Mouse (Mus musculus): ENCODE measurements around the gene Ccdc85b. TPM values are rescaled to one million over a fixed set of nuclear protein-coding genes. Genes with fewer than 3 reads are reported as not detected.
A peak's percentile ranks its signal among the peaks of the same experiment; 100 is the strongest.

Gene Ccdc85b
- polyA plus RNA-seq, 1 experiment from 2014 or later: 7.8 TPM

DNA sequence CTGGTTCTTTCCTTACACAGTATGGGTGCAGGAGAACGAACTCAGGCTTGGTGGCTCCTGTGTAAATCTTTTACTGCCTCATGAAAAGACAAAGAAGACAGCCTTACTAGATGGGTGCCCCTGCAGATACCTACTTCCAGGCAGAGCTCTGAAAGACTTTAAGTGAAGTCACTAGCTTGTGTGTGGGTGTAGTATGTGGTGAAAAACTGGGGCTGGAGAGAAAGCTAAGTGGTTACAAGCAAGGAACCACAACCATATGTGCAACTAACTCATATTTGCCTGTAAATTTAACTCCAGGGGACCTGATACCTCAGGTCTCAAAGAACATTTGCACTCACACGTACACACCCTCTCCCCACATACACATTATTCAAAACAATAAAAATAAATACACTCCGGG lies 2.2 kb upstream of the Ccdc85b start:
- Histone ChIP-seq H3K27ac (ENCODE audit: low read length) (no peak overlapping the region), H3K9me3 (ENCODE audit: low read length) (no peaks in the 10 kb centered on the region), H3K36me3 (ENCODE audit: insufficient read depth, low read length) (peaks cover 21% of the 10 kb centered on the region; the same call in 1 of the 2 replicates), H3K27me3 (ENCODE audit: insufficient read depth, low read length) (no peaks in the 10 kb centered on the region), H3K4me3 (ENCODE audit: low read length) (peak overlapping the region; percentile 79), H3K4me2 (replicated peaks; ENCODE audit: low read depth, low read length) (peak overlapping the region; percentile 94), H3K4me1 (ENCODE audit: insufficient read depth, low read length) (peaks cover 38% of the 10 kb centered on the region), H3K9ac (replicated peaks; ENCODE audit: low read length) (peak overlapping the region; percentile 86)
- WGBS: 27% methylated on average over 3 of the region's 3 CpGs
- no peak for ATAC-seq (ENCODE audit: low FRiP score, low TSS enrichment)

- Histone ChIP-seq H3K27me3 (ENCODE audit: insufficient read depth, low read length) (no peaks in the 10 kb centered on the region), H3K4me3 (ENCODE audit: low read length) (no peak overlapping the region), H3K9ac (replicated peaks; ENCODE audit: low read length) (no peak overlapping the region), H3K27ac (ENCODE audit: low read length) (no peak overlapping the region), H3K9me3 (ENCODE audit: low read length) (no peaks in the 10 kb centered on the region), H3K4me2 (replicated peaks; ENCODE audit: low read depth, low read length) (no peak overlapping the region), H3K36me3 (ENCODE audit: insufficient read depth, low read length) (peaks cover 14% of the 10 kb centered on the region; the same call in 1 of the 2 replicates), H3K4me1 (ENCODE audit: insufficient read depth, low read length) (peaks cover 35% of the 10 kb centered on the region)
- 75% methylated on average over 7 of the region's 7 CpGs for WGBS
- no peak for ATAC-seq (ENCODE audit: low FRiP score, low TSS enrichment)
Measured at GRCm38 (mm10) chr19:5459019-5459418, 1.3 kb upstream of the Ccdc85b start.

DNA sequence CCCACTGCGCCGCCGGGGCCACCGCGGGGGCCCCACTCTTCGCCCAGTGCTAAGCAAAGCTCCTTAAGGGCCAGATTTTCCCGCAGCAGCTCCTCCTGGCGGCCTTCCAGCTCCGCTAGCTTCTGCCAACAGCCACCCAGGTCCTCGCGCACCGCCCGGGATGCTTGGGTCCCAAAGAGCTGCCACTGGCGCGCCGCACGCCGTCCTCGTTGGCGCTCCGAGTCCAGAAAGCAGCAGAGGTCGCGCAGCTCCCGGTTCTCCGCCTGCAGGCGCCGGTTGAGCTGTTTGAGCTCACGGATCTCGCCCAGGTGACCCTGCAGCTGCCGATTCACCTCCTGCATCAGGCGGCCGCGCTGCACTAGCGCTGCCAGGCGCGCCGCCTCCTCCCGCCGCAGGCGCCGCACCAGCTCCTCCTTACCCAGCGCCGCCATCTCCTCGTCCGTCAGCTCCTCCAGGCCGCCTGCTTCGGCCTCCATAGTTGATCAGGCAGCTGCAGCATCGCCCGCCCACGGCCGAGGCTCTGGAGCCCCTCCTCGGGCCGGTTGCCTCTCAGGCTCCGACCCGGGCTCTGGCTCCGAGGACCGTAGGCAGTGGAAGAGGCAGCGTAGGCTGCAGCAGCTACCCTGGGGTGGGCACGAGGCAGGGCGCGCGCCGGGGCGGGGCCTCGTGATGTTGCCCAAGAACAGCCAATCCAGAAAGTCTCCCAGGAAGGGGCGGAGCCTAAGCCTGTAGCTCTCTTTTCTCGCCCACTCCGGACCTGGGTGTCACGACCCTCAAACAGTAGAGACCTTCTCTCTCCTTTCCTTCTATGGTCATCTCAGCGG lies 560 bp downstream of the Ccdc85b start:
- peak overlapping the region; percentile 90 for H3K4me2 ChIP-seq (replicated peaks; ENCODE audit: low read depth, low read length)
- H3K4me1 ChIP-seq (ENCODE audit: insufficient read depth, low read length): peaks cover 32% of the 10 kb centered on the region
- H3K27me3 ChIP-seq (ENCODE audit: insufficient read depth, low read length): no peaks in the 10 kb centered on the region
- H3K9me3 ChIP-seq (ENCODE audit: low read length): no peaks in the 10 kb centered on the region
- H3K27ac ChIP-seq (ENCODE audit: low read length): peak overlapping the region; percentile 90
- under 1% methylated on average over 70 of the region's 70 CpGs for WGBS
- H3K9ac ChIP-seq (replicated peaks; ENCODE audit: low read length): peak overlapping the region; percentile 83
- peak; percentile 92 for ATAC-seq (ENCODE audit: low FRiP score, low TSS enrichment)
- no peaks in the 10 kb centered on the region for H3K36me3 ChIP-seq (ENCODE audit: insufficient read depth, low read length)
- H3K4me3 ChIP-seq (ENCODE audit: low read length): peak overlapping the region; percentile 72

- peak; percentile 2; the same call in 1 of the 2 replicates for ATAC-seq (ENCODE audit: low FRiP score, low TSS enrichment)
- WGBS: under 1% methylated on average over 26 of the region's 26 CpGs
- peak overlapping the region; percentile 83 for H3K9ac ChIP-seq (replicated peaks; ENCODE audit: low read length)
- H3K9me3 ChIP-seq (ENCODE audit: low read length): no peaks in the 10 kb centered on the region
- H3K4me1 ChIP-seq (ENCODE audit: insufficient read depth, low read length): peaks cover 30% of the 10 kb centered on the region
- H3K4me2 ChIP-seq (replicated peaks; ENCODE audit: low read depth, low read length): peak overlapping the region; percentile 90
- H3K27ac ChIP-seq (ENCODE audit: low read length): peak overlapping the region; percentile 90
- H3K36me3 ChIP-seq (ENCODE audit: insufficient read depth, low read length): no peaks in the 10 kb centered on the region
- H3K4me3 ChIP-seq (ENCODE audit: low read length): peak overlapping the region; percentile 72
- no peaks in the 10 kb centered on the region for H3K27me3 ChIP-seq (ENCODE audit: insufficient read depth, low read length)
Measured at GRCm38 (mm10) chr19:5456241-5456921, 1.3 kb downstream of the Ccdc85b start.

DNA sequence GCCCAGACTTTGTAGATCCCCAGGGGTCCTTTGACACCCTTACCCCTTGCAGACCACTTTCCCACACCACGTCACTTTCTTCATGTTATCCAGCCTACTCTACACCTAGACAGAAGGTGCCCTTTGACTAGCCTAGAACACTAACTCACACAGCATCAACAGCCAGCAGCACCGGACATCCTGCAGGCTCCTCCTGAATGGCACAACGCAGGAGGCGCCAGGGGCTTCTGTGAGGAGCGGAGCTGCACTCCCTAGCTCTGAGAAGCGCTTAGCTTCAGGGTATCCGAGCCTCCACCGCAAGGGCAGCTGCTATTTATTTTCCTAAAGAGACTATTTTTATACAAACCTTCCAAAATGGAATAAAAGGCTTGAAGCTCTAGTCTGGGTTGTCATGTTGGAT lies 2.1 kb downstream of the Ccdc85b start:
- no peak for ATAC-seq (ENCODE audit: low FRiP score, low TSS enrichment)
- Histone ChIP-seq H3K4me1 (ENCODE audit: insufficient read depth, low read length) (peaks cover 25% of the 10 kb centered on the region), H3K9ac (replicated peaks; ENCODE audit: low read length) (peak overlapping the region; percentile 83), H3K27me3 (ENCODE audit: insufficient read depth, low read length) (no peaks in the 10 kb centered on the region), H3K36me3 (ENCODE audit: insufficient read depth, low read length) (no peaks in the 10 kb centered on the region), H3K27ac (ENCODE audit: low read length) (peak overlapping the region; percentile 90; the same call in 1 of the 2 replicates), H3K9me3 (ENCODE audit: low read length) (no peaks in the 10 kb centered on the region), H3K4me2 (replicated peaks; ENCODE audit: low read depth, low read length) (peak overlapping the region; percentile 90), H3K4me3 (ENCODE audit: low read length) (peak overlapping the region; percentile 72)
- 55% methylated on average over 8 of the region's 8 CpGs for WGBS

DNA sequence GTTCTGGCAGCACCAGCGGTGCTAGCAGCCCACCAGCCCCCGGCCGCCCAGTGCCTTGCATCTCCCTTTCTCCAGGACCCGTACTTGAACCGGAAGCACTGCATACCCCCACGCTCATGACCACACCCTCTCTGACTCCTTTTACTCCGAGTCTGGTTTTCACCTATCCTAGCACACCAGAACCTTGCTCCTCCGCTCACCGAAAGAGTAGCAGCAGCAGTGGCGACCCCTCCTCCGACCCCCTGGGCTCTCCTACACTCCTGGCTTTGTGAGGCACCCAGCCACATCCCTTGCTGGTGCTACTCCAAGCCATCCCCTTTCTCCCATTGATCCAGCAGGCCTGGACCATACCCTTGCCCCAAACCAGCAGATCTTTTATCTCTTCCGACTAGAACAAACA lies 2.7 kb downstream of the Ccdc85b start:
- H3K4me2 ChIP-seq (replicated peaks; ENCODE audit: low read depth, low read length): peak overlapping the region; percentile 90
- no peak overlapping the region for H3K27ac ChIP-seq (ENCODE audit: low read length)
- no peak for ATAC-seq (ENCODE audit: low FRiP score, low TSS enrichment)
- H3K4me1 ChIP-seq (ENCODE audit: insufficient read depth, low read length): peaks cover 24% of the 10 kb centered on the region
- H3K4me3 ChIP-seq (ENCODE audit: low read length): peak overlapping the region; percentile 72
- WGBS: 68% methylated on average over 12 of the region's 12 CpGs
- no peaks in the 10 kb centered on the region; the same call in 1 of the 2 replicates for H3K27me3 ChIP-seq (ENCODE audit: insufficient read depth, low read length)
- no peaks in the 10 kb centered on the region for H3K36me3 ChIP-seq (ENCODE audit: insufficient read depth, low read length)
- no peaks in the 10 kb centered on the region for H3K9me3 ChIP-seq (ENCODE audit: low read length)
- peak overlapping the region; percentile 83 for H3K9ac ChIP-seq (replicated peaks; ENCODE audit: low read length)

GRCm38 (mm10) chr19:5451766-5452165 lies 5.9 kb downstream of the Ccdc85b start:
- Histone ChIP-seq H3K4me2 (replicated peaks; ENCODE audit: low read depth, low read length) (no peak overlapping the region), H3K9ac (replicated peaks; ENCODE audit: low read length) (no peak overlapping the region), H3K9me3 (ENCODE audit: low read length) (no peaks in the 10 kb centered on the region; the same call in 1 of the 2 replicates), H3K4me3 (ENCODE audit: low read length) (no peak overlapping the region), H3K27ac (ENCODE audit: low read length) (no peak overlapping the region), H3K4me1 (ENCODE audit: insufficient read depth, low read length) (peaks cover 36% of the 10 kb centered on the region), H3K36me3 (ENCODE audit: insufficient read depth, low read length) (no peaks in the 10 kb centered on the region), H3K27me3 (ENCODE audit: insufficient read depth, low read length) (peaks cover 31% of the 10 kb centered on the region)
- ATAC-seq (ENCODE audit: low FRiP score, low TSS enrichment): no peak
- WGBS: 82% methylated on average over 6 of the region's 6 CpGs

DNA sequence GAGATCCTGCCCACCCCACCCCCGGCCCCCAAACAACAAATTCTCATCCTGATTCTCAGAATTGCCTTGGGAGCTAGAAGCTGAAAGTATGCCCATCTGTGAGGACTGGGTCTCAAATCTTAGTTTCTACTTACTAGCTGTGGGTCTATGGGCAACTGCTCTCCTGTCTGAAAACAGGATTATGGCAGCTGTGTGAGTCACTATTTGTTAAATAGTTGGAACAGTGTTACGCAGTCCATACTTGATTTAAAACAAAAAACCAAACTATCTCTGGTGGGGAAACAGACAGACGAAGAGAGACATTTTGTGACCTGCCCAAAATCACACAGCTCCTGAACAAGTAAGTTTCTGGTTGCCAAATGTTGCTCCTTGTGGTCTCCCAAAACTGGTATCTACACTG lies 8.0 kb downstream of the Ccdc85b start:
- H3K27me3 ChIP-seq (ENCODE audit: insufficient read depth, low read length): peaks cover 35% of the 10 kb centered on the region
- H3K9me3 ChIP-seq (ENCODE audit: low read length): no peaks in the 10 kb centered on the region; the same call in 1 of the 2 replicates
- 85% methylated on average over 3 of the region's 3 CpGs for WGBS
- no peak overlapping the region for H3K4me2 ChIP-seq (replicated peaks; ENCODE audit: low read depth, low read length)
- H3K27ac ChIP-seq (ENCODE audit: low read length): no peak overlapping the region
- no peak overlapping the region for H3K4me3 ChIP-seq (ENCODE audit: low read length)
- peaks cover 21% of the 10 kb centered on the region for H3K4me1 ChIP-seq (ENCODE audit: insufficient read depth, low read length)
- no peaks in the 10 kb centered on the region for H3K36me3 ChIP-seq (ENCODE audit: insufficient read depth, low read length)
- ATAC-seq (ENCODE audit: low FRiP score, low TSS enrichment): no peak
- H3K9ac ChIP-seq (replicated peaks; ENCODE audit: low read length): no peak overlapping the region

GRCm38 (mm10) chr19:5448354-5449150 lies 9.1 kb downstream of the Ccdc85b start:
- peak overlapping the region; percentile 63 for H3K4me3 ChIP-seq (ENCODE audit: low read length)
- H3K4me2 ChIP-seq (replicated peaks; ENCODE audit: low read depth, low read length): peak overlapping the region; percentile 99
- WGBS: 6% methylated on average over 36 of the region's 36 CpGs
- no peak overlapping the region for H3K27ac ChIP-seq (ENCODE audit: low read length)
- peaks cover 24% of the 10 kb centered on the region for H3K4me1 ChIP-seq (ENCODE audit: insufficient read depth, low read length)
- H3K36me3 ChIP-seq (ENCODE audit: insufficient read depth, low read length): no peaks in the 10 kb centered on the region
- H3K27me3 ChIP-seq (ENCODE audit: insufficient read depth, low read length): peaks cover 35% of the 10 kb centered on the region
- H3K9ac ChIP-seq (replicated peaks; ENCODE audit: low read length): peak overlapping the region; percentile 58; the same call in 1 of the 2 replicates
- no peaks in the 10 kb centered on the region; the same call in 1 of the 2 replicates for H3K9me3 ChIP-seq (ENCODE audit: low read length)
- peak; percentile 18; the same call in 1 of the 2 replicates for ATAC-seq (ENCODE audit: low FRiP score, low TSS enrichment)

Measured in kidney, embryonic 16.5 days (tissue).